Mouse (Mus musculus): Measurements from ENCODE around the gene AC161166.1. TPM values are rescaled to one million over a fixed set of nuclear protein-coding genes. Genes with fewer than 3 reads are reported as not detected.
"Not testable (repeated sequence)": the region's sequence is repeated elsewhere in the genome, so short reads cannot be mapped to it uniquely, and the experiment has no call there.

Gene AC161166.1
- total and polyA plus RNA-seq, 3 experiments, result 0.13 TPM; not detected in 2

DNA sequence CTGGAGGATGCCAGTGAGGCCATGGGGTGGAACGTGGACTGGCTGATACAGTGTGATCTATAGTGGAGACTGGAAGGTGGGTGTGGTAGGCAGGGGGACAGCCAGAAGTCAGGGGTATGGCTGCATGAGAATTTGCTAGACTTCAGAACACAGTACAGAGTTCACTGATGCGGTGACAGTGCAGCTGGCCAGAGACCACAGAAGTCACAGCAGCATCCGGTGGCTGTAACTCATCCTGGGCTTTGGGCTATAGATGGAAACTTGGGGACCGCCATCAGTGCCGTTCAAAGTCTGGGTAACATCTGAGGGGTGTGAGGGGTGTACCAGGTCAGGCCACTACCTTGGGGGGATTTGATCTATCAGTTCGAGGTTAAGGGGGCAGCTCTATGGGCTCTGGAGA is 11.5 kb upstream of the AC161166.1 start:
- Histone ChIP-seq H3K36me3 (ENCODE audit: control insufficient read depth in 1 of 2, insufficient read depth in 2 of 2, low read length in 2 of 2) (peaks cover 0 to 6% of the 10 kb centered on the region in 2 experiments; a peak in 1 of 4 replicates), H3K79me2 (ENCODE audit: control insufficient read depth, insufficient read depth, low read length, poor library complexity) (no peaks in the 10 kb centered on the region), H3K27me3 (ENCODE audit: control insufficient read depth in 1 of 2, insufficient read depth in 2 of 2, low read length in 2 of 2) (peaks cover 0 to 2% of the 10 kb centered on the region in 2 experiments; a peak in 1 of 4 replicates), H3K4me3 (ENCODE audit: control insufficient read depth in 1 of 2, insufficient read depth in 1 of 2, low read depth in 2 of 2, low read length in 2 of 2) (no peak overlapping the region), H3K9ac (ENCODE audit: control insufficient read depth, low read depth, low read length, poor library complexity, severe bottlenecking) (no peak overlapping the region), H3K27ac (ENCODE audit: control insufficient read depth, low read depth, low read length) (no peak overlapping the region), H3K9me3 (replicated peaks; ENCODE audit: insufficient read depth, low read length) (no peaks in the 10 kb centered on the region), H3K4me1 (ENCODE audit: control insufficient read depth in 1 of 2, insufficient read depth in 2 of 2, low read length in 2 of 2) (peaks cover 2 to 10% of the 10 kb centered on the region in 2 experiments; a peak in 3 of 4 replicates)
- TF ChIP-seq MAZ (IDR thresholded peaks at IDR 0.05; ENCODE audit: low read depth, low read length), result no peak
- no peak for TF ChIP-seq CTCF (IDR thresholded peaks at IDR 0.05 in 2 of 3, conservative IDR thresholded peaks at IDR 0.05 in 1 of 3; ENCODE audit: control insufficient read depth in 1 of 3, insufficient read depth in 1 of 3, low read depth in 2 of 3, low read length in 3 of 3, poor library complexity in 1 of 3, severe bottlenecking in 1 of 3)
- no peak for TF ChIP-seq NELFE (IDR thresholded peaks at IDR 0.05; ENCODE audit: low read depth, low read length)
- TF ChIP-seq GABPA (IDR thresholded peaks at IDR 0.05; ENCODE audit: low read depth, low read length), result no peak
- no peak for TF ChIP-seq KAT2A (conservative IDR thresholded peaks at IDR 0.05; ENCODE audit: low read depth, low read length)
- no peak for TF ChIP-seq BHLHE40 (IDR thresholded peaks at IDR 0.05; ENCODE audit: borderline replicate concordance, low read depth, low read length)
- no peak for TF ChIP-seq TBP (IDR thresholded peaks at IDR 0.05; ENCODE audit: low read depth, low read length)
- TF ChIP-seq GATA1 (IDR thresholded peaks at IDR 0.05; ENCODE audit: low read depth, low read length), result no peak
- no peak for TF ChIP-seq SIN3A (IDR thresholded peaks at IDR 0.05; ENCODE audit: low read length)
- TF ChIP-seq POLR2A (IDR thresholded peaks at IDR 0.05; ENCODE audit: control insufficient read depth in 1 of 2, insufficient read depth in 1 of 2, low read depth in 1 of 2, low read length in 2 of 2, poor library complexity in 1 of 2), result no peak
- no peak for TF ChIP-seq NRF1 (IDR thresholded peaks at IDR 0.05; ENCODE audit: insufficient read depth, low read depth, low read length, poor library complexity, severe bottlenecking)
- TF ChIP-seq ETS1 (IDR thresholded peaks at IDR 0.05; ENCODE audit: low read depth, low read length), result no peak
- no peak for TF ChIP-seq MAFK (IDR thresholded peaks at IDR 0.05; ENCODE audit: borderline replicate concordance, low read depth, low read length)
- no peak for DNase-seq (ENCODE audit: low read depth, low spot score)

DNA sequence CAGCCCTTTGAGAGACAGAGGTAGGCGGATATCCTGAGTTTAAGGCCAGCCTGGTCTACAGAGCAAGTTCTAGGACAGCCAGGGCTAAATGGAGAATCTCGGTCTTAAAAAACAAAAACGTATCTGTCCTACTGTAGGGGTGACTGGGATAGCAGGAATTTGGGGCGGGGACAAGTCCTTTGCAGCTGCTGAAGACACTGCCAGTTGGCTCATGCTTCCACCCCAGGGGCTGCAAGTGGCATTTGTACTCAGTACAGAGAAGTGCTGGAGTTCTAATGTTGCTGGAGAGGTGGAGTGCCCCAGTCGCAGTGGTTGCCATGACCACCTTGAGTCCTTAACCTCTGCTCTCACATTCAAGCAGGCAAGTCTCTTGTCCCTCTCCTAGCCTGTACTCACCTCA is 10.6 kb upstream of the AC161166.1 start:
- Histone ChIP-seq H3K4me1 (ENCODE audit: control insufficient read depth in 1 of 2, insufficient read depth in 2 of 2, low read length in 2 of 2) (0 out of 4 replicates have a peak, but pooled peaks cover 0 to 2% of the 10 kb centered on the region in 2 experiments), H3K36me3 (ENCODE audit: control insufficient read depth in 1 of 2, insufficient read depth in 2 of 2, low read length in 2 of 2) (no peaks in the 10 kb centered on the region), H3K79me2 (ENCODE audit: control insufficient read depth, insufficient read depth, low read length, poor library complexity) (no peaks in the 10 kb centered on the region), H3K9me3 (replicated peaks; ENCODE audit: insufficient read depth, low read length) (no peaks in the 10 kb centered on the region), H3K27ac (ENCODE audit: control insufficient read depth, low read depth, low read length) (no peak overlapping the region), H3K9ac (ENCODE audit: control insufficient read depth, low read depth, low read length, poor library complexity, severe bottlenecking) (no peak overlapping the region), H3K4me3 (ENCODE audit: control insufficient read depth in 1 of 2, insufficient read depth in 1 of 2, low read depth in 2 of 2, low read length in 2 of 2) (no peak overlapping the region), H3K27me3 (ENCODE audit: control insufficient read depth in 1 of 2, insufficient read depth in 2 of 2, low read length in 2 of 2) (peaks cover 0 to 2% of the 10 kb centered on the region in 2 experiments; a peak in 1 of 4 replicates)
- TF ChIP-seq CHD1 (IDR thresholded peaks at IDR 0.05; ENCODE audit: low read depth, low read length), result no peak
- no peak for TF ChIP-seq E2F4 (IDR thresholded peaks at IDR 0.05; ENCODE audit: borderline replicate concordance, low read depth, low read length)
- no peak for TF ChIP-seq NRF1 (IDR thresholded peaks at IDR 0.05; ENCODE audit: insufficient read depth, low read depth, low read length, poor library complexity, severe bottlenecking)
- TF ChIP-seq SIN3A (IDR thresholded peaks at IDR 0.05; ENCODE audit: low read length), result no peak
- TF ChIP-seq JUND (IDR thresholded peaks at IDR 0.05; ENCODE audit: low read depth, low read length), result no peak
- no peak for TF ChIP-seq RAD21 (IDR thresholded peaks at IDR 0.05; ENCODE audit: low read depth, low read length)
- TF ChIP-seq ELF1 (IDR thresholded peaks at IDR 0.05; ENCODE audit: low read depth, low read length), result no peak
- no peak for DNase-seq (ENCODE audit: low read depth, low spot score)

DNA sequence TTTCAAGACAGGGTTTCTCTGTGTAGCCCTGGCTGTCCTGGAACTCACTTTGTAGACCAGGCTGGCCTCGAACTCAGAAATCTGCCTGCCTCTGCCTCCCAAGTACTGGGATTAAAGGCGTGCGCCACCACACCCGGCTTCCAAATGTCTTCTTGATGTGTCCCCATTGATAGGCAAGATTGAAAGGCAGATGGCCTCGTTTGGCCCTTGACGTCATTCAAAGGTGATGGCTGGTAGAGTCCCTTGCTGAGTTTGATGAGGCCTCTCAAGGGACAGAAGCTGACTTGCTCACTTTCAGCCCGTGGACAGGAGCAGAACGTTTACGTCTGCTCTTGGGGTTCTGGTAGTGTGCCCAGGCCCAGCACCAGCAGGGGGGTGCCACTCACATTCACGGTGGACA is 7.8 kb upstream of the AC161166.1 start:
- H3K79me2 ChIP-seq (ENCODE audit: control insufficient read depth, insufficient read depth, low read length, poor library complexity); H3K27me3 ChIP-seq (ENCODE audit: control insufficient read depth in 1 of 2, insufficient read depth in 2 of 2, low read length in 2 of 2); H3K9ac ChIP-seq (ENCODE audit: control insufficient read depth, low read depth, low read length, poor library complexity, severe bottlenecking); H3K4me1 ChIP-seq (ENCODE audit: control insufficient read depth in 1 of 2, insufficient read depth in 2 of 2, low read length in 2 of 2); H3K27ac ChIP-seq (ENCODE audit: control insufficient read depth, low read depth, low read length); H3K9me3 ChIP-seq (replicated peaks; ENCODE audit: insufficient read depth, low read length); H3K36me3 ChIP-seq (ENCODE audit: control insufficient read depth in 1 of 2, insufficient read depth in 2 of 2, low read length in 2 of 2); H3K4me3 ChIP-seq (ENCODE audit: control insufficient read depth in 1 of 2, insufficient read depth in 1 of 2, low read depth in 2 of 2, low read length in 2 of 2); DNase-seq (ENCODE audit: low read depth, low spot score): not testable (repeated sequence)
